Mouse (Mus musculus): ENCODE data around the gene Exoc2. TPM values are rescaled to one million over a fixed set of nuclear protein-coding genes. Genes with fewer than 3 reads are reported as not detected.

Exoc2 gene
- polyA plus RNA-seq, 1 experiment from 2014 or later = 27.4 TPM

DNA sequence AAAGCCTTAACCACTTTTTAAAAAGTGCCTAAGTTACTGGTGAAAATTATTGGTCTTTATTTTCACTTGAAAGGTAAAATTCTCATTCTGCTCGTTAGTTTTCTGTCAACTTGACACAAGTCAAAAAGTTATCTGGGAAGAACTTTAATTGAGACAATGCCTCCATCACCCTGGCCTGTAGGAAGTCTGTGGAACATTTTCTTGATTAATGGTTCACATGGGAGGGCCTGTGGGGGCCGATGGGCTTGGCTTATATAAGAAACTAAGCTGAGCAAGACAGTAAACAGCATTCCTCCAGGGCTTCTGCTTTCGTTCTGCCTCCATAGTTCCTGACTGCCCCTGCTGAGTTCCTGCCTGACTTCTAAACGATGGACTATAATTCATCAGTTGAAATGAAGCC, 81.6 kb downstream of the Exoc2 start:
- WGBS = 64% methylated on average over 4 of the region's 4 CpGs
- Histone ChIP-seq H3K4me3 (replicated peaks) (no peak overlapping the region), H3K4me2 (replicated peaks) (no peak overlapping the region), H3K4me1 (no peaks in the 10 kb centered on the region), H3K9me3 (replicated peaks) (no peaks in the 10 kb centered on the region), H3K27ac (replicated peaks) (no peak overlapping the region), H3K9ac (no peak overlapping the region), H3K27me3 (no peaks in the 10 kb centered on the region), H3K36me3 (0 out of 2 replicates have a peak, but pooled peaks cover 10% of the 10 kb centered on the region)
- ATAC-seq (ENCODE audit: insufficient number of reproducible peaks, low FRiP score, low TSS enrichment, low read depth) = no peak

DNA sequence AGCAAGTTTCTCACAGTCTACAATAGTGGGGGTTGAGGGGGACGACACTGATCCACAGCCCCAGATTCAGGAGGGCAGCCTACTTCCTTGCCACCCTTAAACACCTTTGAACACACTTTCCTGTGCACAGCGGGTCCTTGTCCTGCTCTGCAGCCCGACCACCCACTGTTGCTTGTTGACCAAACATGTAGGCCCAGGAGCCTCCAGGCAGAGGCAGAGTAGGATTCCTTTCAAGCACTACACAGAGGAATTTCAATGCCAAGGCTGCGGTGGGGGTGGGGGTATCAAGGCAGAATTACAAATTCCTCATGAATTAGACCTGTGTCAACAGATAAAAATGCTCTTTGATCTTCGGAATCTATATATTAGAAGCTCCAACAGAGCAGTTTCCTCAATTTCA, 82.7 kb downstream of the Exoc2 start:
- H3K27ac ChIP-seq (replicated peaks) = no peak overlapping the region
- 0 out of 2 replicates have a peak, but pooled peaks cover 11% of the 10 kb centered on the region for H3K36me3 ChIP-seq
- no peaks in the 10 kb centered on the region for H3K4me1 ChIP-seq
- no peaks in the 10 kb centered on the region for H3K27me3 ChIP-seq
- no peak for ATAC-seq (ENCODE audit: insufficient number of reproducible peaks, low FRiP score, low TSS enrichment, low read depth)
- no peak overlapping the region for H3K9ac ChIP-seq
- no peak overlapping the region for H3K4me3 ChIP-seq (replicated peaks)
- no peaks in the 10 kb centered on the region for H3K9me3 ChIP-seq (replicated peaks)
- no peak overlapping the region for H3K4me2 ChIP-seq (replicated peaks)
- 46% methylated on average over 5 of the region's 5 CpGs for WGBS

DNA sequence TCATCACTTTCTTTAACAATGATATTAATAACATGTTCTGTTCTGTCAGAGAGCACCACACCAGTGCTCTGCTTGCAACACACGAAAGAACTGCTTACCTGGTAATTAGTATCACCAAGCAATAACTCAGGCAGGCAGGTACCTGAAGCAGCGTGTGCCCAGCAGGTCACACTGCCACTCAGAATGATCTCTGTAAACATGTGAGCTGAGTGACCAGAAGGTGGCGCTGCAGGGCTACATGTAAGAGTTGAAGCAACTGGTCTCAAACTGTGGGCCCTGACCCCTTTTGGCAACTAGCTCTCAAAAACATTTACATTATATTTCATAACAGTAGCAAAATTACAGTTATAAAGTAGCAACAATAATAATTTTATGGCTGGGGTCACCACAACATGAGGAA, 85.4 kb downstream of the Exoc2 start:
- WGBS = 11% methylated on average over 3 of the region's 3 CpGs
- H3K4me2 ChIP-seq (replicated peaks) = no peak overlapping the region
- ATAC-seq (ENCODE audit: insufficient number of reproducible peaks, low FRiP score, low TSS enrichment, low read depth) = no peak
- no peak overlapping the region for H3K4me3 ChIP-seq (replicated peaks)
- no peak overlapping the region for H3K27ac ChIP-seq (replicated peaks)
- H3K27me3 ChIP-seq = no peaks in the 10 kb centered on the region
- H3K4me1 ChIP-seq = no peaks in the 10 kb centered on the region
- 0 out of 2 replicates have a peak, but pooled peaks cover 17% of the 10 kb centered on the region for H3K36me3 ChIP-seq
- no peaks in the 10 kb centered on the region for H3K9me3 ChIP-seq (replicated peaks)
- no peak overlapping the region for H3K9ac ChIP-seq

DNA sequence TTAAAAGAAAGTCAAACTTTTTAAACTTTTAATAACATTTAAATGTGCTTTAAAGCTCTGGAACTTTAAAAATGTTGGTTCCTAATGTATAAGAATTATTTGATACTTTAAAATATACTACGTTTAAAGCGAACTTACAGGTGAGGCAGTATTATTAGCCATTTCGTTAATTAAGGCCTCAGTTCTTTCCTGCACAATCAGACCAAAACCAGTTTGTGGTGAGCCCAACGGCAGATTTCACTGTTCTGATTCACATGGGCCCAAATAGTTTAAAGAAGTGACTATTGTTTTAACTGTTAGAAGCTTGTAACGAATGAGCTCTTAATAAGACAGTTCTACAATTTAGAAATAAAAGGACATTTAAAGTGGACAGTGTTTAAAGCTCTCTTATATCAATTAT, 93.6 kb downstream of the Exoc2 start:
- ATAC-seq (ENCODE audit: insufficient number of reproducible peaks, low FRiP score, low TSS enrichment, low read depth) = no peak
- Histone ChIP-seq H3K27ac (replicated peaks) (no peak overlapping the region), H3K9me3 (replicated peaks) (no peaks in the 10 kb centered on the region), H3K4me3 (replicated peaks) (no peak overlapping the region), H3K4me2 (replicated peaks) (no peak overlapping the region), H3K27me3 (no peaks in the 10 kb centered on the region), H3K9ac (no peak overlapping the region), H3K4me1 (no peaks in the 10 kb centered on the region), H3K36me3 (peaks cover 29% of the 10 kb centered on the region; the same call in 1 of the 2 replicates)
- WGBS = 91% methylated on average over 5 of the region's 5 CpGs

DNA sequence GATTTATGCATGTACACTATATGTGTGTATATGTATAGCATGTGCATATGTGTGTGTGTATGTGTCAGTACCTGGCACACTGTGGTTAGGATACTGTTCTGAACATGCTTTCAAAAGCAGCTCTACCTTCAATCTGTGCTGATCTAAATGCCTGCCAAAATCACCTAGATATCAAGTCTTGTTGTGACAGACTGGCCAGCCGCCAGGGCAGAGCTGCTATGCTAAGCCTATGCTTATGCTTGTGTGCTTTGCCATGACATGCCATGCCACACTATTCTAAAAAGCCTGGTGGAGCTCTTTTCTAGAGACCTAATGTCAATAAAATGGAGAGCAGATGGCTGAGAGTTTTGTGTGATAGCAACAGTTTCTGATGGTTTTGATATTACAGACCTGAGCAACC, 94.0 kb downstream of the Exoc2 start:
- no peaks in the 10 kb centered on the region for H3K4me1 ChIP-seq
- H3K36me3 ChIP-seq = peaks cover 27% of the 10 kb centered on the region; the same call in 1 of the 2 replicates
- no peak overlapping the region for H3K27ac ChIP-seq (replicated peaks)
- H3K9ac ChIP-seq = no peak overlapping the region
- ATAC-seq (ENCODE audit: insufficient number of reproducible peaks, low FRiP score, low TSS enrichment, low read depth) = no peak
- no peak overlapping the region for H3K4me3 ChIP-seq (replicated peaks)
- 71% methylated on average over 1 of the region's 1 CpGs for WGBS
- H3K4me2 ChIP-seq (replicated peaks) = no peak overlapping the region
- no peaks in the 10 kb centered on the region for H3K27me3 ChIP-seq
- no peaks in the 10 kb centered on the region for H3K9me3 ChIP-seq (replicated peaks)

DNA sequence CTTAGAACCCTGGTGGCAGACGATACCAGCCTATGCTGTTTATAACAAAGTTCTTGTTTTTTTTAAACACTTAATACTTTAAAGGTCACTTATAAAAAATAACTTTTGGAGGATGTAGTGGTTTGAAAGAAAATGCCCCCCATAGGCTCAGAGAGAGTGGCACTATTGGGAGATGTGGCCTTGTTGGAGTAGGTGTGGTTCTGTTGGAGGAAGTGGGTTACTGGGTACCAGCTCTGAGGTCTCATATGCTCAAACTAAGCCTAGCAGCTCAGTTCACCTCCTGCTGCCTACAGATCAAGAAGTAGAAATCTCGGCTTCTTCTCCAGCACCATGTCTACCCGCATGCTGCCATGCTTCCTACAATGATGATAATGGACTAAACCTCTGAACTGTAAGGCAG, 98.1 kb downstream of the Exoc2 start:
- Histone ChIP-seq H3K36me3 (peaks cover 29% of the 10 kb centered on the region; the same call in 1 of the 2 replicates), H3K9ac (no peak overlapping the region), H3K27me3 (no peaks in the 10 kb centered on the region), H3K9me3 (replicated peaks) (no peaks in the 10 kb centered on the region), H3K4me2 (replicated peaks) (no peak overlapping the region), H3K27ac (replicated peaks) (no peak overlapping the region), H3K4me1 (no peaks in the 10 kb centered on the region), H3K4me3 (replicated peaks) (no peak overlapping the region)
- no peak for ATAC-seq (ENCODE audit: insufficient number of reproducible peaks, low FRiP score, low TSS enrichment, low read depth)
- 86% methylated on average over 3 of the region's 3 CpGs for WGBS

DNA sequence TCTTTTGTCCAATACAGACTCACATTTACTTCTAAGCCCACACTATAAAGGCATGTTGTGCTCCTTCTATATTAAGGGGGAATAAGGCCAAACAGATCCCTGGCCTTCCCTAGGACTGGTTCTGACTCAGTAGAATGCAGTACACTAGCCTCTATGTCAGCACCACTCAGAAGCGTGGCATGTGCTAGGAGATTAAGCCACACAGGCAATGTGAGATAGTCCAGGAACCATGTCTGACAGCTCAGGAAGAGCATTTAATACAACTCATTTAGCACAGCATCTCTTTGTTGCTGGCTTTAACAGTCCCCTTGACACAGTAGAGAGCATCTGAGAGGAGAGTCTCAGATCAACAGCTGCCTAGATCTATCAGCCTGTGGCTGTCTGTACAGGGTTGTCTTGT, 100.4 kb downstream of the Exoc2 start:
- Histone ChIP-seq H3K4me3 (replicated peaks) (no peak overlapping the region), H3K4me1 (no peaks in the 10 kb centered on the region), H3K27ac (replicated peaks) (no peak overlapping the region), H3K4me2 (replicated peaks) (no peak overlapping the region), H3K9me3 (replicated peaks) (no peaks in the 10 kb centered on the region), H3K27me3 (no peaks in the 10 kb centered on the region), H3K9ac (no peak overlapping the region), H3K36me3 (peaks cover 29% of the 10 kb centered on the region; the same call in 1 of the 2 replicates)
- WGBS = 84% methylated on average over 1 of the region's 1 CpGs
- no peak for ATAC-seq (ENCODE audit: insufficient number of reproducible peaks, low FRiP score, low TSS enrichment, low read depth)

DNA sequence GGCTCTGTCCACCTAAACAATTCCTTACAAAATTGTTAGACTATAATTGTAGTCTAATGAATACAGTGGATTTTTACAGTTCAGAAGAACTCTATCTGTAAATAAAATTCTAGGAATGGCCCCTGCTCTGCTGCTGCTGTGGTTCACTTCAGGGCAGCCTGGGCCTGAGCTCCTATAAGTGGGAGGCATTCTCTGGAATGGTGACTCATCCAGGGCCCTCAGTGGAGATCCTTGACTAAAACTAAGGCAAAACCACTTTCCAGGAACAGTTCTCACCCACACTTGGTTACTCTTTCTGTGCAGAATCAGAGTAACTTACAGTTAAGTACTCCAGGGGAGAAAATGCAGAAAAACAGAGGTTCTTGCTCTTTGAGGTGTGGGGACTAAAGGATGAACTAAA, 108.4 kb downstream of the Exoc2 start:
- Histone ChIP-seq H3K4me1 (no peaks in the 10 kb centered on the region), H3K36me3 (peaks cover 14% of the 10 kb centered on the region), H3K4me2 (replicated peaks) (no peak overlapping the region), H3K27ac (replicated peaks) (no peak overlapping the region), H3K27me3 (no peaks in the 10 kb centered on the region), H3K4me3 (replicated peaks) (no peak overlapping the region), H3K9ac (no peak overlapping the region), H3K9me3 (replicated peaks) (no peaks in the 10 kb centered on the region)
- ATAC-seq (ENCODE audit: insufficient number of reproducible peaks, low FRiP score, low TSS enrichment, low read depth) = no peak

DNA sequence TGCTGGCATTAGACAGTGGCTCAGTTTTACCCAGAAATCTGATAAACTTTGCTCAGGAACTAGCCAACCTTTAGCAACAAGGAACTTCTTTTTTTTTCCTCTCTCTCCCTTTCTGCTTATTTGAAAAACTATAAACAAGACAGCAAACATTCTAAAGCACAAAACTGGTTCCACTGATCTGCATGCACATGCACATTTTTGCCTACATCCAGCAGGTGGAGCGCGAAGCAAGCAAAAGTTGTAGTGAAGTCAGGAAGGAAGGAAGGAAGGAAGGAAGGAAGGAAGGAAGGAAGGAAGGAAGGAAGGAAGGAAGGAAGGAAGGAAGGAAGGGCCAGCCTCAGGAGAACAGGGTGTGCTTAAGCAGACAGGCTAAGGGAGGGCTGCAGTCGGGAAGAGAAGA, 109.9 kb downstream of the Exoc2 start:
- no peaks in the 10 kb centered on the region for H3K27me3 ChIP-seq
- H3K4me3 ChIP-seq (replicated peaks) = no peak overlapping the region
- 81% methylated on average over 3 of the region's 3 CpGs for WGBS
- no peak overlapping the region for H3K27ac ChIP-seq (replicated peaks)
- no peaks in the 10 kb centered on the region for H3K4me1 ChIP-seq
- H3K36me3 ChIP-seq = peaks cover 14% of the 10 kb centered on the region
- no peak overlapping the region for H3K4me2 ChIP-seq (replicated peaks)
- no peaks in the 10 kb centered on the region for H3K9me3 ChIP-seq (replicated peaks)
- no peak overlapping the region for H3K9ac ChIP-seq
- ATAC-seq (ENCODE audit: insufficient number of reproducible peaks, low FRiP score, low TSS enrichment, low read depth) = no peak

DNA sequence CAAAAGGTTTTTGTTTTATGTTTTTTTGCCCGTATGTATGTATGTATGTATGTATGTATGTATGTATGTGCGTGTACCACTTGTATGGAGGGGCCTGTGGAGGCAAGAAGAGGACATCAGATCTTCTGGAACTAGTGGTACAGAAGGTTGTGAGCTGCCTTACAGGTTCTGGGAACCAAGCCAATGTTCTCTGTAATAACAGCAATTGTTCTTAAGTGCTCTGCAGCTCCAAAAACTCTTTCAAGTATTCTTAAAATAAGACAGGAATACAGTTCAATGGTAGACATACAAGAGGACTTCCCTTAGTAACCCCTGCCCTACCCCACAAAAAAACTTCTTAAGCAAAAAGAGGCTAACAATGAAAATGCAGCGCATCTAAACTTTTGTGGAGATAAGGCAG, 115.5 kb downstream of the Exoc2 start:
- Histone ChIP-seq H3K27me3 (no peaks in the 10 kb centered on the region), H3K36me3 (peaks cover 12% of the 10 kb centered on the region), H3K9ac (no peak overlapping the region), H3K4me3 (replicated peaks) (no peak overlapping the region), H3K4me1 (no peaks in the 10 kb centered on the region), H3K4me2 (replicated peaks) (no peak overlapping the region), H3K27ac (replicated peaks) (no peak overlapping the region), H3K9me3 (replicated peaks) (no peaks in the 10 kb centered on the region)
- WGBS = 86% methylated on average over 3 of the region's 3 CpGs
- no peak for ATAC-seq (ENCODE audit: insufficient number of reproducible peaks, low FRiP score, low TSS enrichment, low read depth)

DNA sequence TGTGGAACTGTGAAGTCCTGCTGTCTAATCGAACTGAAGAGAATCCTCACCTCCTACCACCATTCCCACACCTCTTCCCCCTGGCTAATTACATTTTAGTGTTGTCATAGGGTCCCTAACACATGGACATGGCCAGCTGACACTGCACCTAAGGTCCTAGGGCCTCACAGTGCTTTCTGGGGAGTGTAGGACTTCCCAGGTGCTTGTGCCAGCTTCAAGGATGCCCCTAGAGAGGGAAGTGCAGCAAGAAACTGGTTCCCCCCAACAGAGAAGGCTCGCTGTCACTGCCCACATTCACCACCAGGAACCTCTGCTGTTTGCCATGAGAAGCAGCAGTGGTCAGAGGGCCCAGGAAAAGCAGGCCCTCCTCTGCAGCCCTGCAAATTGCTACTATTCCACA, 123.2 kb downstream of the Exoc2 start:
- no peak for ATAC-seq (ENCODE audit: insufficient number of reproducible peaks, low FRiP score, low TSS enrichment, low read depth)
- WGBS = 60% methylated on average over 2 of the region's 2 CpGs
- Histone ChIP-seq H3K36me3 (peaks cover 7% of the 10 kb centered on the region), H3K4me2 (replicated peaks) (no peak overlapping the region), H3K27me3 (no peaks in the 10 kb centered on the region), H3K9ac (no peak overlapping the region), H3K4me1 (no peaks in the 10 kb centered on the region), H3K4me3 (replicated peaks) (no peak overlapping the region), H3K9me3 (replicated peaks) (no peaks in the 10 kb centered on the region), H3K27ac (replicated peaks) (no peak overlapping the region)

DNA sequence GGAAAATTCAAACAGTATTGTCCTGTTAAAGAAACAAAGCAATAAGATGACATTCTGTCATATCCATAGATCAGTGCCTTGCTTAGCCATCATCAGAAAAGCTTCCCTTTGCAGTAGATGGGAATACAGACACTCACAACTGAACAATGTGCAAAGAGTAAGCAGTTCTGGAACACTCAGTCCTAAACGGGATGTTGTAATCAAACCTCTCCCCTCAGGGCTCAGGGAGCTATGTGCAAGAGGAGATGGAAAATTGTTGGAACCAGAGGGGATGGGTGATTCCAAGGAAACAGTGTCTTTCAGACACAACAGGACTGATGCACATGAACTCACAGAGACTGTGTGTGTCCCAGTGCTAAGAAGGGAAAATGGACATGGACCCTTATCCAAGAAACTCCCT, 125.9 kb downstream of the Exoc2 start:
- WGBS = 23% methylated on average over 1 of the region's 1 CpGs
- H3K4me3 ChIP-seq (replicated peaks) = no peak overlapping the region
- peaks cover 3% of the 10 kb centered on the region; the same call in 1 of the 2 replicates for H3K36me3 ChIP-seq
- no peak for ATAC-seq (ENCODE audit: insufficient number of reproducible peaks, low FRiP score, low TSS enrichment, low read depth)
- H3K27me3 ChIP-seq = no peaks in the 10 kb centered on the region
- H3K27ac ChIP-seq (replicated peaks) = no peak overlapping the region
- no peaks in the 10 kb centered on the region for H3K9me3 ChIP-seq (replicated peaks)
- no peak overlapping the region for H3K9ac ChIP-seq
- no peaks in the 10 kb centered on the region for H3K4me1 ChIP-seq
- H3K4me2 ChIP-seq (replicated peaks) = no peak overlapping the region
